Mouse (Mus musculus) hindbrain, embryonic 14.5 days (tissue): Measurements from ENCODE around the gene Tcam1. TPM values are rescaled to one million over a fixed set of nuclear protein-coding genes. Genes with fewer than 3 reads are reported as not detected.

Experiments
- ATAC-seq: fragments of 200-750 bp; cut with Nextera tagmentation; 2 replicates; pipeline ENCODE4 v1.8.0; 2017; ENCODE audit warnings: moderate number of reproducible peaks, mild to moderate bottlenecking, moderate TSS enrichment, moderate library complexity; ENCODE audit not compliant: low FRiP score
- DNase-seq: peaks from one replicate; pipeline ENCODE4 v3.0.0-alpha.2; 2015; ENCODE audit warnings: low spot score
- H3K27ac ChIP-seq: fragments of 300-500 bp; sonication (generic); 2 replicates; pipeline ENCODE4 v1.5.1; 2014; ENCODE audit warnings: mild to moderate bottlenecking, moderate library complexity
- H3K27me3 ChIP-seq: fragments of 300-500 bp; sonication (generic); 2 replicates; pipeline ENCODE4 v1.6.1; 2014; ENCODE audit warnings: mild to moderate bottlenecking, low read length, mixed read lengths; ENCODE audit not compliant: control insufficient read depth, insufficient read depth
- H3K36me3 ChIP-seq: fragments of 300-500 bp; sonication (generic); replicated peaks from 2 replicates; pipeline ENCODE4 v1.6.1; 2014; ENCODE audit not compliant: control insufficient read depth, insufficient read depth
- H3K4me1 ChIP-seq: fragments of 300-500 bp; sonication (generic); replicated peaks from 2 replicates; pipeline ENCODE4 v1.6.1; 2014; ENCODE audit warnings: antibody characterized with exemption, low read length, mixed read lengths; ENCODE audit not compliant: control insufficient read depth, insufficient read depth
- H3K4me2 ChIP-seq: fragments of 300-500 bp; sonication (generic); replicated peaks from 2 replicates; pipeline ENCODE4 v1.6.1; 2014; ENCODE audit warnings: mild to moderate bottlenecking, moderate library complexity
- H3K4me3 ChIP-seq: fragments of 300-500 bp; sonication (generic); replicated peaks from 2 replicates; pipeline ENCODE4 v1.5.1; 2014; ENCODE audit warnings: mild to moderate bottlenecking, low read length
- H3K9ac ChIP-seq: fragments of 300-500 bp; sonication (generic); 2 replicates; pipeline ENCODE4 v1.6.1; 2014
- H3K9me3 ChIP-seq: fragments of 300-500 bp; sonication (generic); 2 replicates; pipeline ENCODE4 v1.6.1; 2016; ENCODE audit warnings: low read length; ENCODE audit not compliant: control insufficient read depth
- WGBS: fragments of 180-500 bp; shearing (Covaris S2); extraction: QIAGEN DNeasy Blood & Tissue Kit; methylation state at CpG from one replicate; pipeline ENCODE4 v1.1.7; 2014; 5-methylcytosine and 5-hydroxymethylcytosine counted together
- polyA plus RNA-seq: library from polyadenylated mRNA; unstranded; fragments of >200 nt; fragmentation: Nextera tagmentation; extraction: Ambion mirVana; gene quantifications from 2 replicates; pipeline ENCODE4 v1.2.1, GENCODE M21; 2014

The Tcam1 gene
- polyA plus RNA-seq, 1 experiment from 2014 or later: 0.08 TPM

DNA sequence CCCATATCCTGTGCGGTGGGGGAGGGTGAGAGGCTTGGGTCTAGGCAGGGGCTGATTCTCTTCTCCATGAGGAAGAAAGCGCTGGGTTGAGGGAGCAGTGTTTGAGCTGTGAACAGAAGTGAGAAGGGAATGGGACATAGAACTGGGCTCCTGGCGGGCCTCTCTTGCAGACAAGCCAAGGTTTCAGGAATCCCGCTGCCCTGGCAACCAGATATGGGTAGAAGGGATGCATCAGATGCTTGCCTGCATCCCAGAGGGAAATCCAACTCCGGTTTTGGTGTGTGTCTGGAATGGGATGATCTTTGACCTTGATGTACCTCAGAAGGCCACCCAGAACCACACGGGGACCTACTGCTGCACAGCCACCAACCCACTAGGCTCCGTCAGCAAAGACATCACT, 9.7 kb downstream of the Tcam1 start:
- Histone ChIP-seq H3K4me1 (no peaks in the 10 kb centered on the region), H3K9ac (no peak overlapping the region), H3K4me3 (no peak overlapping the region), H3K4me2 (no peak overlapping the region), H3K9me3 (no peaks in the 10 kb centered on the region), H3K27me3 (no peaks in the 10 kb centered on the region; the same call in 1 of the 2 replicates), H3K27ac (no peak overlapping the region), H3K36me3 (no peaks in the 10 kb centered on the region)
- WGBS: 85% methylated on average over 7 of the region's 7 CpGs
- no peak for ATAC-seq
- no peak for DNase-seq

DNA sequence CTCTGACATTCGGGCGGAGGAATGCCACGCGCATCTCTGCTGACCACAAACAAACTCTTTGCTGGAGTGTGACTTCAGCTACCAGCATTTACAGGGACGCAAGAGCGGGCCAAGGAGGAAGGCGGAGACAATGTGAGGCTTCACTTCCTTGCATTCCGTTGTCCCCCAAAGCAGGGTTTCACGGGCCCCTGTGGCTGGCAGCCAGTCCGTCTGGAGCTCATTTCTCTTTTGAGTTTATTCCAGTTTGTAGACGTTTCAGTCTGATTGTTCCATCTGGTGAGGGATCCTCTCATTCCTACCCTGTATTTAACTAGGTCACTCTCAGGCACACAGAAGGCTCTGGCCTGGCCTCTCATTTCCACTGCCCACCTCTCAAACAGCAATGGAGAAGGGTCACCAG, 10.5 kb downstream of the Tcam1 start:
- no peak for DNase-seq
- Histone ChIP-seq H3K36me3 (no peaks in the 10 kb centered on the region), H3K4me2 (no peak overlapping the region), H3K9me3 (no peaks in the 10 kb centered on the region), H3K27ac (no peak overlapping the region), H3K27me3 (no peaks in the 10 kb centered on the region; the same call in 1 of the 2 replicates), H3K4me3 (no peak overlapping the region), H3K4me1 (no peaks in the 10 kb centered on the region), H3K9ac (no peak overlapping the region)
- ATAC-seq: no peak
- WGBS: 64% methylated on average over 11 of the region's 11 CpGs

DNA sequence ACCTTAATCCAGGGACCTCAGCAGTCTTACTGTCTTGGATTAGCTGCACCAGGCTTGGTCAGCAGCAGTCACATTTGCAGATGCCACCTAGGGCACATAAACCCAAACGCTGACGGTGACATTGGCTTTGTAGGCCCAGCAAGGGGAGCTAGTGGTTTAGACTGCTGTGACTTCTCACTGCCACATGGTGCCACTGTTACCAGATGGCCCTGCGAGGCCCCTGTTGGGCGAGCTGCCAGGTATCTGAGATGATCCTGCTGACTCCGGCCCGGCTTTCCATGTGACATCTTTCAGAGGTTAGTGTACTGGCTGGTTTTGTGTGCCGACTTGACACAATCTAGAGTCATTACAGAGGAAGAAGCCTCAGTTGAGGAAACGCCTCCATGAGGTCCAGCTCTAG, 12.9 kb downstream of the Tcam1 start:
- Histone ChIP-seq H3K9me3 (no peaks in the 10 kb centered on the region), H3K4me2 (no peak overlapping the region), H3K27me3 (no peaks in the 10 kb centered on the region; the same call in 1 of the 2 replicates), H3K27ac (no peak overlapping the region), H3K36me3 (no peaks in the 10 kb centered on the region), H3K9ac (no peak overlapping the region), H3K4me3 (no peak overlapping the region), H3K4me1 (no peaks in the 10 kb centered on the region)
- 61% methylated on average over 8 of the region's 8 CpGs for WGBS
- DNase-seq: no peak
- ATAC-seq: no peak

DNA sequence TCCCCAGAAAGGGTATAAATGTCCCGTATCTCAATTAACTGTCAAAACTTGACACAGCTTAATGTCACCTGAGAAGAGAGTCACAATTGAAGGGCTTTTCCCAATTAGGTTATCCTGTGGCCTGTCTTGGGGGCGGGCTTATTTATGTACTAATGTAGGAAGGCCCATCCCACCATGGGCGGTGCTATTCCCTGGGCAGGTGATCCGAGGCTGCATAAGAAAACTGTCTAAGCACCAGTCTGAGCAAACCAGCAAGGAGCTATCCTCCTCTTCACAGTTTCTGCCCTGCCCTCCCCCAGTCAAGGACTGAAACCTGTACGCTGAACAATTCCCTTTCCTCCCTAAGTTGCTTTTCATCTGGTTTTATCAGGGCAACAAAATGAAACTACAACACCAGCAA, 13.9 kb downstream of the Tcam1 start:
- H3K27me3 ChIP-seq: no peaks in the 10 kb centered on the region; the same call in 1 of the 2 replicates
- 93% methylated on average over 5 of the region's 5 CpGs for WGBS
- H3K36me3 ChIP-seq: no peaks in the 10 kb centered on the region
- no peak overlapping the region for H3K9ac ChIP-seq
- H3K4me3 ChIP-seq: no peak overlapping the region
- DNase-seq (no peak), ATAC-seq (no peak)
- no peak overlapping the region for H3K4me2 ChIP-seq
- no peaks in the 10 kb centered on the region for H3K9me3 ChIP-seq
- H3K4me1 ChIP-seq: no peaks in the 10 kb centered on the region
- no peak overlapping the region for H3K27ac ChIP-seq

DNA sequence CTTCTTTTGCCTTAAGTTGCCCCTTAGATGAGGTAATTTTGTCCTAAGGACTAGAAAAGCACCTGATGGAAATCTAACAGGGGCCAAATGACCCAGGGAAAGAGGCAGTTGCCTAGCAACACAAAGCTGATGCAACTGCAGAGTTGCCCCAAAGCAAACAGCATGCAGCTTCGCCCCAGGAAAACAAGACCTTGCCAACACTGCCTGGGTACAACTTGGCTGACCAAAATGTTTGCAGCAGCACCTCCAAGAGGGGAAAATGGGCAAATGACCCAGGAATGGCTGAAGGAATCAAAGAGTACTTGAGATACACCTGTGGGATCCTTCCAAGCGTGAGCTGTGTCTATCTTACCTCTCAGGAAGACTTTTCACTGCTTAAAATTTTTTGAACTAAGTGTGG, 15.4 kb downstream of the Tcam1 start:
- Histone ChIP-seq H3K4me1 (no peaks in the 10 kb centered on the region), H3K4me2 (no peak overlapping the region), H3K4me3 (no peak overlapping the region), H3K27ac (no peak overlapping the region), H3K27me3 (no peaks in the 10 kb centered on the region; the same call in 1 of the 2 replicates), H3K9ac (no peak overlapping the region), H3K36me3 (no peaks in the 10 kb centered on the region), H3K9me3 (no peaks in the 10 kb centered on the region)
- WGBS: 89% methylated on average over 2 of the region's 2 CpGs
- DNase-seq (no peak), ATAC-seq (no peak)

DNA sequence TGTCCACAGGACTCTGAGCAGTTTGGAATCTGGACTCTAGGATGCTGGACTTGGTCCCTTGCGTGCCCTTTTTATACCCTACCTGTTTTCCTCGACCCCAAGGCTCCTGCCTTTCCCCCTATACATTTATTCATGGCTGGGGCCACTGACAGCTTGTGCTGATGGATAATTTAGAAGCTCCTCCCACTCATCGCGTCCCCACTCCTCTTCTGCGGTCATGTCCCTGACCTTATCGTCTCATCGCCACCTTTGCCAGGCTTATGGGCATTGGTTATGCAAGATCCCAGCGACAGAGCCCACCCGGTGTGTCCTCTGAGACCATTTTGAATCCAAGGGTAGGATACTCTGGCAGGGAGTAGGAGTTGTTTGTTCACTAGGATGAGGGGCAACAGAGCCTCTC, 25.3 kb downstream of the Tcam1 start, which contains the start of gene Gh:
Gene Gh (minus strand): TSS at position 101 of the 400 bp plus-strand sequence.
- 87% methylated on average over 9 of the region's 9 CpGs for WGBS
- H3K9ac ChIP-seq: no peak within 1 kb of the TSS
- H3K4me1 ChIP-seq: no peaks in the 10 kb centered on the region
- no peak within 1 kb of the TSS for H3K4me2 ChIP-seq
- no peak within 1 kb of the TSS for H3K4me3 ChIP-seq
- DNase-seq (no peak), ATAC-seq (no peak)
- no peaks in the 10 kb centered on the region for H3K27me3 ChIP-seq
- no peaks in the 10 kb centered on the region for H3K36me3 ChIP-seq
- H3K9me3 ChIP-seq: no peaks in the 10 kb centered on the region
- H3K27ac ChIP-seq: no peak within 1 kb of the TSS

DNA sequence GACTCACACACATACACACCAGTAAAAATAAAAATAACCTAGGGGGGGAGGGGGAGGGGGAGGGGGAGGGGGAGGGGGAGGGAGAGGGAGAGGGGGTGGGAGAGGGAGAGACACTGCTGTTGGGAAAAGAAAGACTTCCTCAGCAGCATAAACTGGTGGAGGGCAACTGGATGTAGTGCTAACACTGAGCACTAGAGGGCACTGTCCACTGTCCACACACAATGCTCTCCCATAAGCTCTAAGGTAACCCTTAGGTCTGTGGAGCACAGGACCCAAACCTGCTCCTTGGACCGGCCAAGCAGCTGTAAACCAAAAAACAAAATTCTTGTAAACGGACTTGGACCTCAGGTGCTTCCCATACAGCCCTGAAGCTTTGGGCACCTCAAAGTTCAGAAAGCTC, 26.2 kb downstream of the Tcam1 start:
- Histone ChIP-seq H3K36me3 (no peaks in the 10 kb centered on the region), H3K9ac (no peak overlapping the region), H3K4me2 (no peak overlapping the region), H3K27me3 (no peaks in the 10 kb centered on the region), H3K4me3 (no peak overlapping the region), H3K9me3 (no peaks in the 10 kb centered on the region), H3K27ac (no peak overlapping the region), H3K4me1 (no peaks in the 10 kb centered on the region)
- 41% methylated on average over 2 of the region's 2 CpGs for WGBS
- ATAC-seq: no peak; the same call in 1 of the 2 replicates
- DNase-seq: peak; percentile 70

DNA sequence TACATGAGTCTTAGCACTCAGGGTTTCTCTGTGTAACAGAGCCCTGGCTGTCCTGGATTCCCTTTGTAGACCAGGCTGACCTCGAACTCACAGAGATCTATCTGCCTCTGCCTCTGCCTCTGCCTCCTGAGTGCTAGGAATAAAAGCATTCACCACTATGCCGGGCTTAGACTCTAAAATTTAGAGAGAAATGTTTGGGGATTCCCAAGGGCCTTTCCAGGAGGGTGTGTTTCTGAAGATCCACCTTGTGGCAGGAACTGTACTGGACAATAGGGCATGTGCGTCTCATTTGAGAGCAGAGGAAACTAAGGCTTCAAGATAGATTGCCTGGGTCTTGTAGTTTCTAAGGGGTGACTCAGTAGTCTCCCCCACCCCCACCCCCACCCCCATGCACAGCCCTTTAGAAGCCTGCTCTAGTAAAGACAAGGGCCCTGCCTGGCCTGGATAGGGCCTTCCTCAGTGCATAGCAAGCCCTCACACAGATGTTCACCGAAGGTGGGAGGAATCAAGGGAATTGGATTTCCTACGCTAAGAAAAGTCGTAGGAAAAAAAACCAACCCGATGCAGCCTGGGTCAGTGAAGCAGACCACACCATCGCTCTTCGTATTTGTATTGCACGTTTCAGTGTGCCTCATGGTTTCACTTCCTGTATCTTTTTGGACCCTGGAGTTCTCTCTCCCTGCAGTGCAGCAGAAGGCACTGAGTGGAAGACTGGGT, 29.0 kb downstream of the Tcam1 start:
- 81% methylated on average over 10 of the region's 10 CpGs for WGBS
- Histone ChIP-seq H3K4me2 (no peak overlapping the region), H3K27ac (no peak overlapping the region), H3K36me3 (no peaks in the 10 kb centered on the region), H3K9me3 (no peaks in the 10 kb centered on the region), H3K9ac (no peak overlapping the region), H3K4me3 (no peak overlapping the region), H3K27me3 (no peaks in the 10 kb centered on the region), H3K4me1 (no peaks in the 10 kb centered on the region)
- ATAC-seq (no peak), DNase-seq (no peak)

DNA sequence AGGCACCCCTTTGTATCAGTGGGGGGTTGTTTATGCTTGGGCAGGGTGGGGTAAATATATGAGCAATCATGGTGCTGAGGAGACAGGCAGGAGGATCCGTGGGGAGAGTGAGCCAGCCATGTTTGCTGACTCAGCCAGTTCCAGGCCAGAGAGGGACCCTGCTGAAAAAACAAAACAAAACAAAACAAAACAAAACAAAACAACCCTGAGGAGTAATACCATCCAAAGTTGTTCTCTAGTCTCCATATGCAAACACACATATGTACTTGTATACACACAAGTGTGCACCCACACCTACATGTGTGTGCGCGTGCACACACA, 29.6 kb downstream of the Tcam1 start:
- Histone ChIP-seq H3K4me1 (no peaks in the 10 kb centered on the region), H3K27ac (no peak overlapping the region), H3K4me3 (no peak overlapping the region), H3K27me3 (no peaks in the 10 kb centered on the region), H3K36me3 (no peaks in the 10 kb centered on the region), H3K9ac (no peak overlapping the region), H3K9me3 (no peaks in the 10 kb centered on the region), H3K4me2 (no peak overlapping the region)
- WGBS: 83% methylated on average over 3 of the region's 3 CpGs
- DNase-seq: no peak
- ATAC-seq: no peak

DNA sequence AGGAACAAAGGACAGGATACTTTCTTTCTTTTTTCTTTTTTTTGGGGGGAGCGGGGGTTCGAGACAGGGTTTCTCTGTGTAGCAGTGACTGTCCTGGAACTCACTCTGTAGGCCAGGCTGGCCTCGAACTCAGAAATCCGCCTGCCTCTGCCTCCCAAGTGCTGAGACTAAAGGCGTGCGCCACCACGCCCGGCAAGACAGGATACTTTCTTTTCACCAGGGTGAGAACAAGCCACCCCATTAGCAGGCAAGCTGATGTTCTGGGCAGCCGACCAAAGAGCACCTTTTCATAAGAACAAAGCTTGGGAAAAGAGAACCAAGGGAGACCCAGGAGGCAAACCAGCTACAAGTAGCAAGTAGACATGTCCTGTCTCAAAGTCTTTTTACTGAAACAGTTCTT, 30.3 kb downstream of the Tcam1 start:
- no peaks in the 10 kb centered on the region for H3K9me3 ChIP-seq
- no peak overlapping the region for H3K4me2 ChIP-seq
- no peak for ATAC-seq
- no peaks in the 10 kb centered on the region for H3K27me3 ChIP-seq
- H3K4me3 ChIP-seq: no peak overlapping the region
- no peak overlapping the region for H3K9ac ChIP-seq
- no peaks in the 10 kb centered on the region for H3K36me3 ChIP-seq
- 86% methylated on average over 9 of the region's 9 CpGs for WGBS
- DNase-seq: no peak
- H3K27ac ChIP-seq: no peak overlapping the region
- H3K4me1 ChIP-seq: no peaks in the 10 kb centered on the region
